Mouse (Mus musculus) MEL (cell line): Measurements from ENCODE around the gene Riox1. TPM values are rescaled to one million over a fixed set of nuclear protein-coding genes. Genes with fewer than 3 reads are reported as not detected.

Experiments
- SMC3 ChIP-seq: IDR thresholded peaks from 2 replicates; pipeline ENCODE4 v1.6.1; 2011; ENCODE audit warnings: low read depth, low read length, improper control_type of control experiment
- UBTF ChIP-seq: IDR thresholded peaks from 2 replicates; pipeline ENCODE4 v1.6.1; 2012; ENCODE audit warnings: low read depth, mild to moderate bottlenecking, inconsistent platforms, low read length, improper control_type of control experiment, moderate library complexity, borderline replicate concordance; ENCODE audit not compliant: insufficient read depth
- polyA plus RNA-seq, 2 experiments: library from polyadenylated mRNA; stranded (reverse) in 1 of 2; unstranded in 1 of 2; fragments of >175 nt in 1 of 2; fragments of >200 nt in 1 of 2; gene quantifications; 2 replicates each; pipeline versions ENCODE4 v1.2.1 to v1.2.4; 2012; ENCODE audit warnings: low replicate concordance in 2 of 2, low read depth in 1 of 2; ENCODE audit not compliant: insufficient read length in 2 of 2, insufficient read depth in 1 of 2, missing spikeins in 1 of 2
- total RNA-seq: library from RNA; depleted of rRNA; stranded (reverse); fragments of 300-350 nt; gene quantifications from 2 replicates; pipeline ENCODE4 v1.2.3, GENCODE M21; 2012; rRNA removed

The Riox1 gene
- total and polyA plus RNA-seq, 3 experiments = 46.6 to 47.1 TPM; not detected in 1

- TF ChIP-seq UBTF (no peak), SMC3 (no peak)
Observed at GRCm38 (mm10) chr12:84000418-84000817, 50.0 kb downstream of the Riox1 start (continued).

Other genes starting within 250 kb of the Riox1 start
- 0.04 and 0.07 TPM in 2 replicates for gene Papln, start 187.0 kb upstream of the Riox1 start, total RNA-seq
- under 1 TPM in 1 of 2 experiments, not detected in 1; 0.07 TPM for gene Papln, start 187.0 kb upstream of the Riox1 start, polyA plus RNA-seq
- 8.4 and 10.6 TPM in 2 replicates for gene Numb, start 28.7 kb upstream of the Riox1 start, total RNA-seq
- 10 to 100 TPM in 1 of 2 experiments, not detected in 1; 14.6 TPM for gene Numb, start 28.7 kb upstream of the Riox1 start, polyA plus RNA-seq
- not detected in 2 replicates for gene Heatr4, start 34.2 kb downstream of the Riox1 start, total RNA-seq
- under 1 TPM in 1 of 2 experiments, not detected in 1; 0.03 TPM for gene Heatr4, start 34.2 kb downstream of the Riox1 start, polyA plus RNA-seq
- 9.8 and 14.6 TPM in 2 replicates for gene Acot2, start 37.3 kb downstream of the Riox1 start, total RNA-seq
- gene Acot2, start 37.3 kb downstream of the Riox1 start, polyA plus RNA-seq = 10 to 100 TPM in 1 of 2 experiments, not detected in 1; 13.0 TPM
- gene Acot1, start 58.9 kb downstream of the Riox1 start, total RNA-seq = 1.5 and 1.9 TPM in 2 replicates
- 10 to 100 TPM in 1 of 2 experiments, not detected in 1; 12.7 TPM for gene Acot1, start 58.9 kb downstream of the Riox1 start, polyA plus RNA-seq
- 0.08 TPM in 1 of 2 replicates, not detected in the other for gene Acot4, start 87.8 kb downstream of the Riox1 start, total RNA-seq
- under 1 TPM in 1 of 2 experiments, not detected in 1; 0.08 TPM for gene Acot4, start 87.8 kb downstream of the Riox1 start, polyA plus RNA-seq
- not detected in 2 replicates for gene Gm49366, start 88.3 kb downstream of the Riox1 start, total RNA-seq
- not detected for gene Gm49366, start 88.3 kb downstream of the Riox1 start, polyA plus RNA-seq
- not detected in 2 replicates for gene Acot3, start 101.5 kb downstream of the Riox1 start, total RNA-seq
- not detected for gene Acot3, start 101.5 kb downstream of the Riox1 start, polyA plus RNA-seq
- not detected in 2 replicates for gene Acot5, start 118.7 kb downstream of the Riox1 start, total RNA-seq
- gene Acot5, start 118.7 kb downstream of the Riox1 start, polyA plus RNA-seq = not detected
- gene Acot6, start 150.0 kb downstream of the Riox1 start, total RNA-seq = 2.7 and 3.2 TPM in 2 replicates
- gene Acot6, start 150.0 kb downstream of the Riox1 start, polyA plus RNA-seq = 1 to 10 TPM in 1 of 2 experiments, not detected in 1; 3.3 TPM
- 0.98 and 1.3 TPM in 2 replicates for gene Dnal1, start 163.8 kb downstream of the Riox1 start, total RNA-seq
- 1 to 10 TPM in 1 of 2 experiments, not detected in 1; 1.7 TPM for gene Dnal1, start 163.8 kb downstream of the Riox1 start, polyA plus RNA-seq
- 0.10 and 0.31 TPM in 2 replicates for gene Pnma1, start 197.9 kb downstream of the Riox1 start, total RNA-seq
- under 1 TPM in 1 of 2 experiments, not detected in 1; 0.46 TPM for gene Pnma1, start 197.9 kb downstream of the Riox1 start, polyA plus RNA-seq